Mouse (Mus musculus): ENCODE measurements at regions not wholly inside any gene's neighbourhood (a gene's known extent, or its start where the extent isn't known, plus 50 kb on each side); places are given as distances from the start of the nearest gene placed in this dataset.

DNA sequence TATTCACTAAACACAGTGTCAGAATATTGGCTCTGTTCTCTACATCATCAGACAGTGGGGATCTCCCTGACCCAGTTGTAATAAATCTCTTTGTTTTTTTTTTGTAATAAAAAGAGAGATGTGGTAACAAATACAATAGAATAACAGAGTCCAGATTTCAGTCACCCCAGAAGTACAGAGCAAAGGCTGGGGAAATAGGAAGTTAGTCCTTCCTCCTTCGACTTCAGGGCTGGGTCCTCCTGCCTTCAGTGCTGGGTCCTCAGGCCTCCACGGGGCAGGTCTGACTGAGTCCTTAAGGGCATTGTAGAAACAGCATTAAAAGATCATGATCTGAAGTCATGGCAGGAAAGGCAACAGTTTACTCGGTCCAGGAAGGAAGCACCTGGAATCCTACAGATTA lies 67.0 kb upstream of the Pja2 start:
- Histone ChIP-seq H3K9ac (ENCODE audit: control insufficient read depth, low read depth, low read length, poor library complexity, severe bottlenecking) (no peak overlapping the region), H3K79me2 (ENCODE audit: control insufficient read depth, insufficient read depth, low read length, poor library complexity) (no peaks in the 10 kb centered on the region), H3K4me1 (ENCODE audit: control insufficient read depth in 1 of 2, insufficient read depth in 2 of 2, low read length in 2 of 2) (no peaks in the 10 kb centered on the region), H3K4me3 (ENCODE audit: control insufficient read depth in 1 of 2, insufficient read depth in 1 of 2, low read depth in 2 of 2, low read length in 2 of 2) (no peak overlapping the region), H3K27ac (ENCODE audit: control insufficient read depth, low read depth, low read length) (no peak overlapping the region), H3K27me3 (ENCODE audit: control insufficient read depth in 1 of 2, insufficient read depth in 2 of 2, low read length in 2 of 2) (no peaks in the 10 kb centered on the region), H3K9me3 (replicated peaks; ENCODE audit: insufficient read depth, low read length) (no peaks in the 10 kb centered on the region), H3K36me3 (ENCODE audit: control insufficient read depth in 1 of 2, insufficient read depth in 2 of 2, low read length in 2 of 2) (no peaks in the 10 kb centered on the region)
- TF ChIP-seq MAX (IDR thresholded peaks at IDR 0.05; ENCODE audit: low read length), result no peak
- no peak for TF ChIP-seq BHLHE40 (IDR thresholded peaks at IDR 0.05; ENCODE audit: borderline replicate concordance, low read depth, low read length)
- no peak for TF ChIP-seq UBTF (IDR thresholded peaks at IDR 0.05; ENCODE audit: borderline replicate concordance, insufficient read depth, low read depth, low read length)
- no peak for TF ChIP-seq RAD21 (IDR thresholded peaks at IDR 0.05; ENCODE audit: low read depth, low read length)
- no peak for TF ChIP-seq CTCF (IDR thresholded peaks at IDR 0.05 in 2 of 3, conservative IDR thresholded peaks at IDR 0.05 in 1 of 3; ENCODE audit: control insufficient read depth in 1 of 3, insufficient read depth in 1 of 3, low read depth in 2 of 3, low read length in 3 of 3, poor library complexity in 1 of 3, severe bottlenecking in 1 of 3)
- no peak for TF ChIP-seq ZC3H11A (IDR thresholded peaks at IDR 0.05; ENCODE audit: low read depth, low read length)
- no peak for TF ChIP-seq RCOR1 (IDR thresholded peaks at IDR 0.05; ENCODE audit: low read depth, low read length)
- TF ChIP-seq ETS1 (IDR thresholded peaks at IDR 0.05; ENCODE audit: low read depth, low read length), result no peak
- no peak for TF ChIP-seq TBP (IDR thresholded peaks at IDR 0.05; ENCODE audit: low read depth, low read length)
- TF ChIP-seq ELF1 (IDR thresholded peaks at IDR 0.05; ENCODE audit: low read depth, low read length), result no peak
- DNase-seq (ENCODE audit: low read depth, low spot score), result no peak

DNA sequence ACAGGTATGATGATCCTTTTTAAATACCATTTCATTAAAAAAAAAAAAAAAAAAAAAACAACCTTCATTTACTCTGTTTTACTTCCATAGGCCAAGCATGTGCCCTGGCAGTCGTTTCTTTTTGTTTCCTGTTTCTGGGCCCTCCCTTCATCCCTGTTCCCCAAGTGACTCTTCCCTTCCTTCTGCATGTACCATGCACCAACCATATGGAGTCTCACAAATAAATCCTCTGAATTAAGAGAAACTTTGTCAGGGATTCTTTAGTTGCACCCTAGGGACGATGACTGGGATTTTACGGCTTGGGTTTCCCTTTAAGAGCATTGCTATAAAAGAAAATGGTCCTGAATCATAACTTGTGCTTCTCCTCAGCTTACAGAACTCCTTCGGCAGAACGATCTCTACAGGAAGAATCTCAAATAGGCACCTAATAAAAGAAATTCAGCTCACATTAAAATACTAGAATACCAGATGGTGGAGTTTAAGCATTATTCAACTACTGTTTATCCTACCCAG lies 75.1 kb upstream of the Pja2 start:
- Histone ChIP-seq H3K27ac (ENCODE audit: control insufficient read depth, low read depth, low read length) (no peak overlapping the region), H3K4me3 (ENCODE audit: control insufficient read depth in 1 of 2, insufficient read depth in 1 of 2, low read depth in 2 of 2, low read length in 2 of 2) (no peak overlapping the region), H3K4me1 (ENCODE audit: control insufficient read depth in 1 of 2, insufficient read depth in 2 of 2, low read length in 2 of 2) (no peaks in the 10 kb centered on the region), H3K27me3 (ENCODE audit: control insufficient read depth in 1 of 2, insufficient read depth in 2 of 2, low read length in 2 of 2) (no peaks in the 10 kb centered on the region; a peak in 1 of 4 replicates), H3K9me3 (replicated peaks; ENCODE audit: insufficient read depth, low read length) (no peaks in the 10 kb centered on the region), H3K79me2 (ENCODE audit: control insufficient read depth, insufficient read depth, low read length, poor library complexity) (no peaks in the 10 kb centered on the region), H3K9ac (ENCODE audit: control insufficient read depth, low read depth, low read length, poor library complexity, severe bottlenecking) (no peak overlapping the region), H3K36me3 (ENCODE audit: control insufficient read depth in 1 of 2, insufficient read depth in 2 of 2, low read length in 2 of 2) (no peaks in the 10 kb centered on the region)
- TF ChIP-seq ELF1 (IDR thresholded peaks at IDR 0.05; ENCODE audit: low read depth, low read length) (no peak), ZC3H11A (IDR thresholded peaks at IDR 0.05; ENCODE audit: low read depth, low read length) (no peak), KAT2A (conservative IDR thresholded peaks at IDR 0.05; ENCODE audit: low read depth, low read length) (no peak), ETS1 (IDR thresholded peaks at IDR 0.05; ENCODE audit: low read depth, low read length) (no peak), GATA1 (IDR thresholded peaks at IDR 0.05; ENCODE audit: low read depth, low read length) (no peak), MAFK (IDR thresholded peaks at IDR 0.05; ENCODE audit: borderline replicate concordance, low read depth, low read length) (no peak), TAL1 (IDR thresholded peaks at IDR 0.05; ENCODE audit: low read length) (no peak), MAZ (IDR thresholded peaks at IDR 0.05; ENCODE audit: low read depth, low read length) (no peak)
- DNase-seq (ENCODE audit: low read depth, low spot score), result no peak
